Mouse (Mus musculus): Measurements from ENCODE around the gene Olfr690. TPM values are rescaled to one million over a fixed set of nuclear protein-coding genes. Genes with fewer than 3 reads are reported as not detected.
A peak's percentile ranks its signal among the peaks of the same experiment; 100 is the strongest.
"Not testable (repeated sequence)": the region's sequence is repeated elsewhere in the genome, so short reads cannot be mapped to it uniquely, and the experiment has no call there.

Olfr690 gene
- total and polyA plus RNA-seq, 2 experiments from 2014 or later = 0.99 TPM; not detected in 1

- Histone ChIP-seq H3K9ac (replicated peaks; ENCODE audit: low read length) (no peak within 1 kb of the TSS), H3K4me3 (ENCODE audit: low read length) (no peak within 1 kb of the TSS), H3K27ac (no peak within 1 kb of the TSS), H3K4me1 (ENCODE audit: insufficient read depth, low read length) (no peaks in the 10 kb centered on the region), H3K4me2 (ENCODE audit: low read depth, low read length) (no peak within 1 kb of the TSS), H3K9me3 (ENCODE audit: low read length) (no peaks in the 10 kb centered on the region), H3K27me3 (ENCODE audit: insufficient read depth, low read length) (no peaks in the 10 kb centered on the region), H3K36me3 (ENCODE audit: insufficient read depth, low read length) (no peaks in the 10 kb centered on the region)
- ATAC-seq (no peak), DNase-seq (ENCODE audit: low spot score) (no peak)
- no peak for TF ChIP-seq CTCF (IDR thresholded peaks at IDR 0.05; ENCODE audit: low read depth)
- 100% methylated on average over 1 of the region's 1 CpGs for WGBS
Measured at GRCm38 (mm10) chr7:105367930-105368329, 34.0 kb upstream of the Olfr690 start, which contains the start of gene Olfr692. TSS of gene Olfr692 (plus strand) at chr7:105368230.

GRCm38 (mm10) chr7:105367268-105367667 is 33.4 kb upstream of the Olfr690 start:
- DNase-seq (ENCODE audit: low spot score) (no peak), ATAC-seq (no peak)
- Histone ChIP-seq H3K27ac (no peak overlapping the region), H3K9ac (replicated peaks; ENCODE audit: low read length) (no peak overlapping the region), H3K4me1 (ENCODE audit: insufficient read depth, low read length) (no peaks in the 10 kb centered on the region), H3K4me2 (ENCODE audit: low read depth, low read length) (no peak overlapping the region), H3K9me3 (ENCODE audit: low read length) (no peaks in the 10 kb centered on the region), H3K36me3 (ENCODE audit: insufficient read depth, low read length) (no peaks in the 10 kb centered on the region), H3K27me3 (ENCODE audit: insufficient read depth, low read length) (no peaks in the 10 kb centered on the region), H3K4me3 (ENCODE audit: low read length) (no peak overlapping the region)
- no peak for TF ChIP-seq CTCF (IDR thresholded peaks at IDR 0.05; ENCODE audit: low read depth)
- WGBS = 88% methylated on average over 5 of the region's 5 CpGs

- DNase-seq (ENCODE audit: low spot score) (no peak), ATAC-seq (no peak)
- no peak overlapping the region for H3K27ac ChIP-seq
- no peaks in the 10 kb centered on the region for H3K4me1 ChIP-seq (ENCODE audit: insufficient read depth, low read length)
- no peak overlapping the region for H3K4me3 ChIP-seq (ENCODE audit: low read length)
- no peak overlapping the region for H3K9ac ChIP-seq (replicated peaks; ENCODE audit: low read length)
- no peak for TF ChIP-seq CTCF (IDR thresholded peaks at IDR 0.05; ENCODE audit: low read depth)
- WGBS = 86% methylated on average over 2 of the region's 2 CpGs
- H3K9me3 ChIP-seq (ENCODE audit: low read length) = no peaks in the 10 kb centered on the region
- no peaks in the 10 kb centered on the region for H3K27me3 ChIP-seq (ENCODE audit: insufficient read depth, low read length)
- H3K36me3 ChIP-seq (ENCODE audit: insufficient read depth, low read length) = no peaks in the 10 kb centered on the region
- H3K4me2 ChIP-seq (ENCODE audit: low read depth, low read length) = no peak overlapping the region
Measured at GRCm38 (mm10) chr7:105361713-105362112, 27.8 kb upstream of the Olfr690 start.

- not testable (repeated sequence) for H3K4me3 ChIP-seq (ENCODE audit: low read length); H3K36me3 ChIP-seq (ENCODE audit: insufficient read depth, low read length); H3K27ac ChIP-seq; H3K4me2 ChIP-seq (ENCODE audit: low read depth, low read length); H3K9me3 ChIP-seq (ENCODE audit: low read length); H3K9ac ChIP-seq (replicated peaks; ENCODE audit: low read length); H3K4me1 ChIP-seq (ENCODE audit: insufficient read depth, low read length); DNase-seq (ENCODE audit: low spot score); H3K27me3 ChIP-seq (ENCODE audit: insufficient read depth, low read length)
- 94% methylated on average over 1 of the region's 2 CpGs for WGBS
- ATAC-seq = peak; percentile 94
Measured at GRCm38 (mm10) chr7:105356487-105356886, 22.6 kb upstream of the Olfr690 start.

GRCm38 (mm10) chr7:105356064-105356463 is 22.2 kb upstream of the Olfr690 start:
- H3K4me2 ChIP-seq (ENCODE audit: low read depth, low read length); H3K4me1 ChIP-seq (ENCODE audit: insufficient read depth, low read length); H3K27me3 ChIP-seq (ENCODE audit: insufficient read depth, low read length); H3K9me3 ChIP-seq (ENCODE audit: low read length); DNase-seq (ENCODE audit: low spot score); H3K4me3 ChIP-seq (ENCODE audit: low read length); H3K36me3 ChIP-seq (ENCODE audit: insufficient read depth, low read length); H3K9ac ChIP-seq (replicated peaks; ENCODE audit: low read length); H3K27ac ChIP-seq: not testable (repeated sequence)
- WGBS = no CpG with 5 or more reads among the region's 5 CpGs
- ATAC-seq = peak; percentile 83

GRCm38 (mm10) chr7:105342752-105343151 is 8.8 kb upstream of the Olfr690 start:
- H3K4me1 ChIP-seq (ENCODE audit: insufficient read depth, low read length) = no peaks in the 10 kb centered on the region
- H3K4me2 ChIP-seq (ENCODE audit: low read depth, low read length) = no peak overlapping the region
- ATAC-seq (no peak), DNase-seq (ENCODE audit: low spot score) (no peak)
- WGBS = 71% methylated on average over 2 of the region's 2 CpGs
- no peaks in the 10 kb centered on the region for H3K9me3 ChIP-seq (ENCODE audit: low read length)
- no peak overlapping the region for H3K9ac ChIP-seq (replicated peaks; ENCODE audit: low read length)
- H3K27me3 ChIP-seq (ENCODE audit: insufficient read depth, low read length) = no peaks in the 10 kb centered on the region
- no peaks in the 10 kb centered on the region for H3K36me3 ChIP-seq (ENCODE audit: insufficient read depth, low read length)
- no peak overlapping the region for H3K27ac ChIP-seq
- TF ChIP-seq CTCF (IDR thresholded peaks at IDR 0.05; ENCODE audit: low read depth) = no peak
- no peak overlapping the region for H3K4me3 ChIP-seq (ENCODE audit: low read length)

GRCm38 (mm10) chr7:105342170-105342569 is 8.3 kb upstream of the Olfr690 start, which contains the start of gene Olfr691:
TSS of gene Olfr691 (minus strand) at chr7:105342270.
- no peaks in the 10 kb centered on the region for H3K4me1 ChIP-seq (ENCODE audit: insufficient read depth, low read length)
- no peaks in the 10 kb centered on the region for H3K27me3 ChIP-seq (ENCODE audit: insufficient read depth, low read length)
- no peaks in the 10 kb centered on the region for H3K36me3 ChIP-seq (ENCODE audit: insufficient read depth, low read length)
- no peak for TF ChIP-seq CTCF (IDR thresholded peaks at IDR 0.05; ENCODE audit: low read depth)
- H3K9me3 ChIP-seq (ENCODE audit: low read length) = no peaks in the 10 kb centered on the region
- no peak within 1 kb of the TSS for H3K4me2 ChIP-seq (ENCODE audit: low read depth, low read length)
- ATAC-seq = no peak
- 56% methylated on average over 1 of the region's 1 CpGs for WGBS
- H3K9ac ChIP-seq (replicated peaks; ENCODE audit: low read length) = no peak within 1 kb of the TSS
- H3K27ac ChIP-seq = no peak within 1 kb of the TSS
- no peak within 1 kb of the TSS for H3K4me3 ChIP-seq (ENCODE audit: low read length)
- no peak for DNase-seq (ENCODE audit: low spot score)

All from hindbrain, postnatal 0 days (tissue).